Mouse (Mus musculus) kidney, adult 2 months (tissue): ENCODE results near the gene Oog1. TPM values are rescaled to one million over a fixed set of nuclear protein-coding genes. Genes with fewer than 3 reads are reported as not detected.
"Not testable (repeated sequence)": the region's sequence is repeated elsewhere in the genome, so short reads cannot be mapped to it uniquely, and the experiment has no call there.

Source experiments
- DNase-seq: peaks from one replicate; pipeline ENCODE4 v3.0.0; 2021
- H3K27ac ChIP-seq: fragments of 200-500 bp; 2 replicates; pipeline ENCODE4 v1.5.1; 2012; ENCODE audit warnings: low read depth, low read length, control low read depth, inconsistent platforms; ENCODE audit not compliant: insufficient read depth
- H3K27me3 ChIP-seq: fragments of 200-500 bp; replicated peaks from 2 replicates; pipeline ENCODE4 v1.6.1; 2012; ENCODE audit warnings: mild to moderate bottlenecking, moderate library complexity, low read length, inconsistent platforms; ENCODE audit not compliant: control insufficient read depth, insufficient read depth
- H3K36me3 ChIP-seq: fragments of 200-500 bp; 2 replicates; pipeline ENCODE4 v1.6.1; 2012; ENCODE audit warnings: mild to moderate bottlenecking, moderate library complexity, low read length, inconsistent platforms; ENCODE audit not compliant: control insufficient read depth, insufficient read depth
- H3K4me1 ChIP-seq: fragments of 200-500 bp; 2 replicates; pipeline ENCODE4 v1.6.1; 2011; ENCODE audit warnings: low read length; ENCODE audit not compliant: control insufficient read depth, insufficient read depth
- H3K4me3 ChIP-seq: fragments of 200-500 bp; 2 replicates; pipeline ENCODE4 v1.5.1; 2011; ENCODE audit warnings: mild to moderate bottlenecking, low read depth, low read length, control low read depth; ENCODE audit not compliant: insufficient read depth
- WGBS: fragments of 180-500 bp; shearing (Covaris S2); methylation state at CpG from one replicate; pipeline ENCODE4 v1.1.7; 2018; 5-methylcytosine and 5-hydroxymethylcytosine counted together
- polyA plus RNA-seq: library from polyadenylated mRNA; depleted of rRNA; stranded (reverse); fragments of >200 nt; gene quantifications from 2 replicates; pipeline ENCODE4 v1.2.3, GENCODE M21; 2012; rRNA removed

The Oog1 gene
- polyA plus RNA-seq, result not detected in 2 replicates

DNA sequence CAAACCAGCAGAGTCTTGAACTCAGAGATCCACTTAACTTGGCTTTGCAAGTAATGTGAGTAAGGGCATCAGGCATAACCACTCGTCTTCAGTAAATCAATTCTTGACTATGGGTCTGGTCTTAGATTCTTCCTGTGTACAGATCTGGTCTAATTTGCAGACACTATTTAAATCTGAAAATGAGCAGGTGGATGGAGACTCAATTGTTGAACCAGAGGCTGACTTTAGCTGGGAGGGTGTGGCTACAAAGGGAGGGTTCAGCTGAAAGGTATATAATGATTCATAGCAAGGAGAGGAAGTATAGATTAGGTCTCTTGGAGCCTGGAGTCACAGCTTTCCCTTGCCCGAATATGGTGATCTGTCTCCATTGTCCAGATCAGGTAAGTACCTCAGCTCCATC lies at the start of gene Oog1:
Gene Oog1 (plus strand): TSS at position 301 of the 400 bp plus-strand sequence.
- not testable (repeated sequence) for H3K27ac ChIP-seq, H3K36me3 ChIP-seq, H3K4me3 ChIP-seq, DNase-seq, H3K27me3 ChIP-seq, H3K4me1 ChIP-seq
- WGBS, result 35% methylated on average over 1 of the region's 2 CpGs

DNA sequence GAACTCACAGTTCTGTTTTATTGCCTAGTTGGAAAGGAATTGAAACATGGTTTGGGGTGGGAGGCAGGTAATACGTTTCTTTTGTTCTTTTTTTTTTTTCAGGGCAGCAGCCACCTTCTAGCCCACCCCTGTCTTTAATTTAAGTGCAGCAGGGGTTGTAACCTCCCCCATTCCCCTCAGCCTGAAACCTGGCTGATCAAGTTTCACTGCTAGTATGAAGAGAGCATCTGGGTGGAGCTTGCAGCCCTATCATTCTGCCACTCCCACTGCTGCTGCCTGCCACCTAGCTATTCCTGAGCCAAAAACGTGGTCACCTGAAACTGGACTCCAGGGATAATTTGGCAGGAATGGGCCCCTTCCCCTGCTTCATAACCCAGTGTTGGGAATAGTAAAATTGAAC lies 1.1 kb upstream of the Oog1 start:
- WGBS, result 14% methylated on average over 2 of the region's 2 CpGs
- DNase-seq, H3K4me1 ChIP-seq, H3K27me3 ChIP-seq, H3K27ac ChIP-seq, H3K36me3 ChIP-seq, H3K4me3 ChIP-seq: not testable (repeated sequence)

- H3K36me3 ChIP-seq, H3K27me3 ChIP-seq, DNase-seq, H3K27ac ChIP-seq, H3K4me3 ChIP-seq, H3K4me1 ChIP-seq: not testable (repeated sequence)
- 89% methylated on average over 7 of the region's 7 CpGs for WGBS
Observed at GRCm38 (mm10) chr12:87618569-87618968, 16.1 kb downstream of the Oog1 start, which contains the start of gene Gm4027. Gene Gm4027, plus strand, starts transcription at chr12:87618869.

DNA sequence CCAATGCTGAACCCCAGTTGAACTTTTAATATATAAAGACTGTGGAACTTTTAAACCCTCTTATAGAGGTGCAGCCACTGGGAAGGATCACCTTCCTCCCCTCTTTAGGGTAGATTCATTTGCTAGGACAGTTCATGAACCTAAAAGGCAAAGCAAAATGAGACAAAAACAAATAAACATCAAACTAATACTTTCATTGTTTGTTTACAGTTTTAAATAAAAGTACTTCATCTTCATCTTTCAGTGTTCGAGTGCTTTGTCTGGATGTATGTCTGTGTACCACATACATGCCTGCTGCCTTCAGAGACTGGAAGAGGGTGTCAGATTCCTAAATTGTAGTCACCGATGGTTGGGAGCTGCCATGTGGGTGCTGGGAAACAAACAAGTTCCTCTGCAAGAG lies 42.0 kb downstream of the Oog1 start, which contains the start of gene Gm16381:
Gene Gm16381 (minus strand): TSS at position 101 of the 400 bp plus-strand sequence.
- not testable (repeated sequence) for H3K4me3 ChIP-seq
- 85% methylated on average over 2 of the region's 2 CpGs for WGBS

DNA sequence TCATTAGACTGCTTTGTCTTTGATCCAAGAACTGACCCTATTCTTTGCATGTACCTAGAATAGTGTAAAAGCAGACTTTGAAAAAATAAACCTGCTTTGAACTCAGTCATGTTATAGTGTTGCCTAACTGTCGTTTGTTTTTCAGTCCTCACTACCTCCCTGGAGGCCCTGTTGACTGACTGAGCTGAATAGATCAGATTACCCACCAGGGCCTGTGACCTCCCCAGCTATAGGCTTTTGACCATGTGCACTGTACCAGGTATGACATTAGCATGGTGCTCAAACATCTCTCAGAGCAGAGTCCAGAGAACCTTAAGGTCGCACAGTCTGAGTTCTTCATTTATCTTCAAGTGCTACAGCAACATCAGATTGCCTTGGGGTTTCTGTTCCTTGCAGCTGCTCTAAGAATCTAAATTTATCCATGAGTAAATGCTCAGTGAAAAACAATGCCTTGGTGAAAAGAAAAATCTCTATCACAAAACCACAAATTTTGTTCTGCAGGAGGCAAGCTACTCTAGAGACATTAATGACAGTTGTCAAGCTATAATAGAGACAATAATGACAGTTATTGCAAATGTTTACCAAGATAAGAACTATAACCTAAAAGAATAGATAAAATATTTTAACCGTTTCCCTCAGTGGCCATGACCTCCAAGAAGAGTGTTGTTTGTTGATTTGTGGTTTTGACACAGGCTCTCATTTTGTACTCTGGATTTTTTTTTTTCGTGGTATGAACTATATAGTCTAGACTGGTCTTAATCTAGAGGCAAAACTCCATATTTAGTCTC lies 50.6 kb downstream of the Oog1 start:
- not testable (repeated sequence) for DNase-seq, H3K36me3 ChIP-seq, H3K4me1 ChIP-seq, H3K27me3 ChIP-seq, H3K4me3 ChIP-seq, H3K27ac ChIP-seq
- 76% methylated on average over 2 of the region's 4 CpGs for WGBS

More for the DNA sequence above, 42.0 kb downstream of the Oog1 start, which contains the start of gene Gm16381:
- not testable (repeated sequence) for H3K27ac ChIP-seq, H3K4me1 ChIP-seq, H3K27me3 ChIP-seq, DNase-seq, H3K36me3 ChIP-seq

Other genes starting within 250 kb of the Oog1 start
- 24.8 and 35.0 TPM in 2 replicates for gene Sptlc2, start 214.3 kb upstream of the Oog1 start, polyA plus RNA-seq
- 27.7 and 40.0 TPM in 2 replicates for gene Slirp, start 158.8 kb upstream of the Oog1 start, polyA plus RNA-seq
- 9.2 and 10.4 TPM in 2 replicates for gene Alkbh1, start 158.7 kb upstream of the Oog1 start, polyA plus RNA-seq
- 10.5 and 13.6 TPM in 2 replicates for gene Snw1, start 130.4 kb upstream of the Oog1 start, polyA plus RNA-seq
- gene Gm5788, start 108.0 kb upstream of the Oog1 start, polyA plus RNA-seq, result not detected in 2 replicates
- gene Gm8300, start 88.4 kb upstream of the Oog1 start, polyA plus RNA-seq, result not detected in 2 replicates
- gene Gm4027, start 16.2 kb downstream of the Oog1 start, polyA plus RNA-seq, result not detected in 2 replicates
- gene Gm16381, start 41.9 kb downstream of the Oog1 start, polyA plus RNA-seq, result not detected in 2 replicates
- not detected in 2 replicates for gene Gm21319, start 173.1 kb downstream of the Oog1 start, polyA plus RNA-seq
- not detected in 2 replicates for gene Gm21936, start 192.8 kb downstream of the Oog1 start, polyA plus RNA-seq
- not detected in 2 replicates for gene BB287469, start 213.9 kb downstream of the Oog1 start, polyA plus RNA-seq
- gene Gm2001, start 239.7 kb downstream of the Oog1 start, polyA plus RNA-seq, result not detected in 2 replicates